Mouse (Mus musculus): ENCODE data around the gene S100a2. TPM values are rescaled to one million over a fixed set of nuclear protein-coding genes. Genes with fewer than 3 reads are reported as not detected.

Gene S100a2
- polyA plus RNA-seq, 1 experiment = not detected

DNA sequence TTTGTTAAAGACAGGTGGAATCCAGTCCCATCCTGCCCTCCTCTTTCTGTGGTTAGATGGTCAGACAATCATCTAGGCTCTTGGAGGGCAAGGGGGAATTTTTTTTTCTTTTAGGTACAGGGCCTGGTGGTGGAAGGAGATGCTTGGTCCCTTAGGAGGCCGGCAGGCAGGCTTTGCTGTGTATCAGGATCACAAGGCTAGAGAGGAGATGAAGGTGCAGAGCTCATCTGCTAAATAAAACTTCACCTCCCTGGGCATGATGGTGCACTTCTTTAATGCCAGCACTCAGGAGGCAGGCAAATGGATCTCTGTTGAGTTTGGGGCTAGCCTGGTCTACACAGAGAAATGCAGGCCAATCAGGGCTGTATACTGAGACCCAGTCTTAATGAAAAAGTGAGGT, 25.9 kb downstream of the S100a2 start:
- no peak for DNase-seq (ENCODE audit: low read depth)

DNA sequence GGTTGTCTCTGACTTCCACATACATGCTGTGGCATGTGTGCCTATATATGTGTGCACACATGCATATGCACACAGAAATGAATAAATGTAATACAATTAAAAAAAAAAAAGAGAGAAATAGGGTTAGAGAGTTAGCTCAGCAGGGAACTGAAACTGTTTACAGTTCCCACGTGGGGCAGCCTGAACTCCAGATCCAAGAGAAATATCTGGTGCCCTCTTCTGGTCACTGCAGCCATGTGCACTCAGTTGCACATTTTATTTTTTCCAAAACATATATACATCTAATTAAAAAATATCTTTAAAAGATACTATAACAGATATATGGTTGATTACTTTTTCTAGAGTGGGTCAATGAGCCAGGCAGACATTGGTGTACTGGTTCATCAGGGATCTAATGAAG, 27.5 kb downstream of the S100a2 start:
- DNase-seq (ENCODE audit: low read depth) = no peak

- DNase-seq (ENCODE audit: low read depth) = no peak
Observed at GRCm38 (mm10) chr3:90621552-90621951, 31.5 kb downstream of the S100a2 start.

- DNase-seq (ENCODE audit: low read depth) = no peak
Observed at GRCm38 (mm10) chr3:90623435-90624071, 33.5 kb downstream of the S100a2 start.

- DNase-seq (ENCODE audit: low read depth) = no peak
Observed at GRCm38 (mm10) chr3:90625496-90625895, 35.4 kb downstream of the S100a2 start.

- no peak for DNase-seq (ENCODE audit: low read depth)
Observed at GRCm38 (mm10) chr3:90626266-90627021, 36.4 kb downstream of the S100a2 start.

DNA sequence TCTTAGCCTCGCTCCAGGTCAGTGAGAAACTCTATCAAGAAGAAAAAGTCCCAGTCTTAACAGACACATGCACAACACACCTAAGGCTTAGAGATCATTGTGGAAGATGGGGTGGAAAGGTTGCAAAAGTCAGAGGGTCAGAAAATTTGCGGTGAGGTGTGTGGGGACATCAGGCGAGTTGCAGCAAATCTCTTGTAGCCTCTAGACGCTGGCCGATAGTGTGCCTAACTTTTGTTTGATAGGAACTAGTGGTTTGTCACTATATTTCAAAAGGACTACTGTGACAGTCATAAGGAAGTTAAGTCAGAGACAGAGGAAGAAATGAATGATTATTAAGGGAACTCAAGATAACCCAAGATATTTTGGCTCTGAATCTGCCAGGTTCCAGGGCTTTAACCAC, 37.3 kb downstream of the S100a2 start:
- DNase-seq (ENCODE audit: low read depth) = no peak

- no peak for DNase-seq (ENCODE audit: low read depth)
Observed at GRCm38 (mm10) chr3:90627807-90628206, 37.8 kb downstream of the S100a2 start.

- no peak for DNase-seq (ENCODE audit: low read depth)
Observed at GRCm38 (mm10) chr3:90629298-90629697, 39.3 kb downstream of the S100a2 start.

GRCm38 (mm10) chr3:90631984-90632383, 41.9 kb downstream of the S100a2 start:
- DNase-seq (ENCODE audit: low read depth) = no peak

DNA sequence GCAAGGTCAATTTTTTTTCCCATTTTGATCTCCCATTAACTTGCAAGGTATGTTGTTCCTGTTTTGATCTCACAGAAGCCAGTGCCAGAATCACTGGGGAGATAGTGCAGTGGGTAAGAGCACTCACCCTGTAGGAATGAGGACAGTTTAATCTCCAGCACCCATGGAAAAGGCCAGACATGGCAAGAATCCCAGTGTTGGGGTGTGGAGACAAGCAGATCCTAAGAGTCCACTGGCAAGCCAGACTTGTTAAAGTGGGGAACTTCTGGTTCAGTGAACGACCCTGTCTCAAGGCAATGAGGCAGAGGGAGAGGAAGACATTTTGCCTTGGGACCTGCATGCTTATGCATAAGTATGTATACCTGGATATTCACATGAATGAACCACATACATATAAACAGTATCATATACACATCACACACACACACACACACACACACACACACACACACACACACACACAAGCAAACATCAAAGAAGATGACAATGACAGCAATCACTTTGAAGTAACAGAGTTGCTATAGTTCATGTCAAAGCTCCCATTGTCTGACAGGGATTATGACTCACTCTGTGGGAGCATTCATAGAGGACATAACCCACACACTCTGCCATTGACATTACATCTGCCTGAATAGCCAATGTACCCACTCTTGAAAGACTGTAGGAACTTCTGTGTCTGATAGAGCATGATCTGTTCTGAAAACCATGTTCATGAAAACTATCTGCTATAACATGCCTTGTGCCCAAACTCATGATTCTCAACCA, 48.6 kb downstream of the S100a2 start:
- no peak for DNase-seq (ENCODE audit: low read depth)

GRCm38 (mm10) chr3:90639511-90640154, 49.6 kb downstream of the S100a2 start:
- no peak for DNase-seq (ENCODE audit: low read depth)

DNA sequence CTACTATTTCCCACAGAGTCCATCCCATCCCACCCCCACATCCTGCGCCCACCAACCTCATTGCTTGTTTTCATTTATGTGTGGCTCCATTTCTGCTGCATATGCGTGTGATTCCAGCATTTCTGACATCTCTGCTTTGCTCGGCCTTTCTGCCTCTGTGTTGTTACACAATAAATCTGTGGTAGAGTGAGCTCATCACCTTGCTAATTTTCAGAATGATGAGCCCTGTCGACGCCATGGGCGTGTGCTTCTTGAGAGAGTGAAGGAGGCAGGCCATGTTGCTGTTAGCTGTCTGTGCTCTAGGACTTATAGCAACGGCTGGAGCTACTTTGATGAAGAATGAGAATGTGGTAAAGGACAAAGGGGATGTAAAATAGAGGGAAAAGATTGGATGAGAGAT, 50.9 kb downstream of the S100a2 start:
- DNase-seq (ENCODE audit: low read depth) = no peak

Other genes with a start within 250 kb of the S100a2 start
- gene Slc27a3, start 200.3 kb upstream of the S100a2 start, polyA plus RNA-seq (2012; rRNA removed) = 7.4 and 9.4 TPM in 2 replicates
- gene Ints3, start 156.6 kb upstream of the S100a2 start, polyA plus RNA-seq (2012; rRNA removed) = 30.2 and 36.5 TPM in 2 replicates
- 49.7 and 51.1 TPM in 2 replicates for gene Npr1, start 124.4 kb upstream of the S100a2 start, polyA plus RNA-seq (2012; rRNA removed)
- gene Ilf2, start 114.1 kb upstream of the S100a2 start, polyA plus RNA-seq (2012; rRNA removed) = 30.6 and 34.0 TPM in 2 replicates
- 38.3 and 41.3 TPM in 2 replicates for gene Snapin, start 99.2 kb upstream of the S100a2 start, polyA plus RNA-seq (2012; rRNA removed)
- 35.9 and 46.2 TPM in 2 replicates for gene Chtop, start 80.7 kb upstream of the S100a2 start, polyA plus RNA-seq (2012; rRNA removed)
- 184 and 230 TPM in 2 replicates for gene S100a1, start 75.9 kb upstream of the S100a2 start, polyA plus RNA-seq (2012; rRNA removed)
- gene S100a13, start 75.8 kb upstream of the S100a2 start, polyA plus RNA-seq (2012; rRNA removed) = 73.7 and 97.9 TPM in 2 replicates
- 2.5 and 7.2 TPM in 2 replicates for gene S100a14, start 63.4 kb upstream of the S100a2 start, polyA plus RNA-seq (2012; rRNA removed)
- 161 and 192 TPM in 2 replicates for gene S100a16, start 53.0 kb upstream of the S100a2 start, polyA plus RNA-seq (2012; rRNA removed)
- 1.4 TPM in 2 replicates for gene S100a3, start 29.7 kb upstream of the S100a2 start, polyA plus RNA-seq (2012; rRNA removed)
- not detected in 2 replicates for gene Gm42674, start 11.7 kb downstream of the S100a2 start, polyA plus RNA-seq (2012; rRNA removed)
- gene S100a4, start 13.5 kb downstream of the S100a2 start, polyA plus RNA-seq (2012; rRNA removed) = 27.8 and 69.1 TPM in 2 replicates
- gene S100a5, start 18.3 kb downstream of the S100a2 start, polyA plus RNA-seq (2012; rRNA removed) = not detected in 2 replicates
- gene S100a6, start 22.6 kb downstream of the S100a2 start, polyA plus RNA-seq (2012; rRNA removed) = 229 and 578 TPM in 2 replicates
- 0.19 and 0.39 TPM in 2 replicates for gene S100a7a, start 63.8 kb downstream of the S100a2 start, polyA plus RNA-seq (2012; rRNA removed)
- gene S100a8, start 78.7 kb downstream of the S100a2 start, polyA plus RNA-seq (2012; rRNA removed) = 0.48 and 7.4 TPM in 2 replicates
- 1.2 and 1.3 TPM in 2 replicates for gene S100a9, start 105.5 kb downstream of the S100a2 start, polyA plus RNA-seq (2012; rRNA removed)
- 0.76 and 0.77 TPM in 2 replicates for gene Pglyrp4, start 136.7 kb downstream of the S100a2 start, polyA plus RNA-seq (2012; rRNA removed)
- not detected in 2 replicates for gene Gm5849, start 187.6 kb downstream of the S100a2 start, polyA plus RNA-seq (2012; rRNA removed)

Measured in gonadal fat pad, adult 2 months (tissue).